Mouse (Mus musculus) testis, adult 2 months (tissue): ENCODE measurements around the gene Chl1.

Source experiments
- CTCF ChIP-seq: fragments of 200-500 bp; IDR thresholded peaks from 2 replicates; pipeline ENCODE4 v1.5.1; 2012; ENCODE audit warnings: low read depth, mild to moderate bottlenecking, inconsistent platforms, low read length, moderate library complexity; ENCODE audit not compliant: control insufficient read depth, insufficient read depth, insufficient replicate concordance
- POLR2A ChIP-seq: fragments of 200-500 bp; IDR thresholded peaks from 2 replicates; pipeline ENCODE4 v1.6.1; 2012; ENCODE audit warnings: low read depth, mild to moderate bottlenecking, inconsistent platforms, low read length, moderate library complexity; ENCODE audit not compliant: control insufficient read depth

- TF ChIP-seq CTCF, result no peak
- no peak for TF ChIP-seq POLR2A
Measured at GRCm38 (mm10) chr6:103513621-103514241, 3.3 kb downstream of the Chl1 start.
